Mouse (Mus musculus): ENCODE data around the gene Macf1.
"Not testable (repeated sequence)": the region's sequence is repeated elsewhere in the genome, so short reads cannot be mapped to it uniquely, and the experiment has no call there.

Macf1 gene

GRCm38 (mm10) chr4:123448015-123448414 is 236.1 kb downstream of the Macf1 start:
- DNase-seq (ENCODE audit: low spot score in 2 of 2): no peak

DNA sequence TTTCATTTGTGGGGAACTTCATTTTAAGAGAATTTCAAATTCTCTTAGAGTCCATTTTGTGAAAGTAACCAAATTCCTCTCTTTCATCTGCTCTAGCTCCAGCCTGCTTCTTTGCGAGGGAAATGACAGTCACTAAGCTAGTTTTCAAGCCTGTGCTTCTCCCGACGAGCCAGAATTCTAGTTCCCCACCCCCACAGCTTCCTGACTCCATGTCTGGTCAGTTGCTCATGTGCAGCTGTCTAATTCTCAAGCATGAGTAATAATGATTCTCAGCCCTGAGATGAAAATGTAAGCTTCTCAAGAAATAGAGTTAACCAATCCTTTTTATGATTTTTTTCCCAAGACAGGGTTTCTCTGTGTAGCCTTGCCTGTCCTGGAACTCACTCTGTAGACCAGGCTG is 236.9 kb downstream of the Macf1 start:
- DNase-seq (ENCODE audit: low spot score in 2 of 2): no peak

DNA sequence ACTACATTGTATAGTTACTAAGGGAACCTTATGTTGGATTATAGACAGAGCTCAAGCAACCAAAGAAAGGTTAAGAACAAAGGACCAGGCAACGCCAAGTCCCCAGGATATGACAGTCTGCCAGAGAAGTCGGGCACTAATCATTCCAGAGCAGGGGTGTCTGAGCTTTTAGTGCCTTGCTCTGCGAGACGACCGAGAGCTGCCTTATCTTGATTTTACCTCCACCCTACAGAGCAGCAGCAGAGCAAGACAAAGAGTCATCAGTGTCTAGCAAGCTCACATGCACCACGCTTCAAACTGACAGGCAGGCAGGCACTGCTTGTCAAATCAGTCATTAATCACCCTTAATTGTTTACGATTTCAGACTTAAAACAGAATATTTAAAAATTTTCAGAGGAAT is 237.4 kb downstream of the Macf1 start:
- no peak for DNase-seq (ENCODE audit: low spot score in 2 of 2)

DNA sequence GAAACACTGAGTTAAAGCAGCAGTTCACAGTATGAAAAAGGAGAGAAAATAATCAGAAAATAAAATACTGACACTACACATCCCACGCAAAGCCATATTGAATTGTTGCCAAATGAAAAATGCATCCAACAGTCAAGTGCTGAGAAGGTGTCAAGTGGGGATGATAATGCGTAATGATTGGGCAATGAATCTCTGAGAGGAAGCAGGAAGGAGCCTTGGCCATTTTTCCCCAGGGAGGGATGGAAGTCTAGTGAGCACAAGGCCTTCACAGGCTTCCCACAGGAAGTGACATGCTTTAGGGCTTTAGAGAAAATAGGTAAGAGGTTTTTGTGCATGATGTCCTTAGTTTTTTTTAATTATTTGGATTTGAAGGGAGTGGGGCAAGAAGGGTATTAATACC is 237.9 kb downstream of the Macf1 start:
- not testable (repeated sequence) for DNase-seq (ENCODE audit: low spot score in 2 of 2)

- no peak for DNase-seq (ENCODE audit: low spot score in 2 of 2)
These were observed 245.7 kb downstream of the Macf1 start for GRCm38 (mm10) chr4:123438414-123438813.

- DNase-seq (ENCODE audit: low spot score in 2 of 2): no peak
These were observed 251.0 kb downstream of the Macf1 start for GRCm38 (mm10) chr4:123433171-123433570.

DNA sequence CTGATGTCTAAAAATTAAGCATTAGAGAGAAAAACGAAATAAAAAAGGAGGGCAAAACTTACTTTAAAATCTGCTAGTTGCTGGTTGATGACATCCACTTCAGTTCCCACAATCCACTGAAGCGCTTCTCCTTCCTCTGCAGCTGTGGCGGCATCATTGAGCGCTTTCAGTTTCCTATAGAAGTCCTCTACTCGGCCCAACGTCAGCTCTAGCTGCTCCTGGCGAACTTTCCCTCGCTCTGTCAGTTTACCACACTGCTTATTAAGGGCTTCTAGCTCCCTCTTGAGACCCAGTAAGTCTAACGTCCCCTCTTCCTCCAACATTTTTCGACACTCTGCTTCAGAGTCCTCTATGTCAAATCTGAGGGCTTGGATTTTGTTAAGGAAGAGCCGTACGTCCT is 252.2 kb downstream of the Macf1 start:
- DNase-seq (ENCODE audit: low spot score in 2 of 2): no peak

GRCm38 (mm10) chr4:123427900-123428684 is 256.1 kb downstream of the Macf1 start:
- DNase-seq (ENCODE audit: low spot score in 2 of 2): no peak

DNA sequence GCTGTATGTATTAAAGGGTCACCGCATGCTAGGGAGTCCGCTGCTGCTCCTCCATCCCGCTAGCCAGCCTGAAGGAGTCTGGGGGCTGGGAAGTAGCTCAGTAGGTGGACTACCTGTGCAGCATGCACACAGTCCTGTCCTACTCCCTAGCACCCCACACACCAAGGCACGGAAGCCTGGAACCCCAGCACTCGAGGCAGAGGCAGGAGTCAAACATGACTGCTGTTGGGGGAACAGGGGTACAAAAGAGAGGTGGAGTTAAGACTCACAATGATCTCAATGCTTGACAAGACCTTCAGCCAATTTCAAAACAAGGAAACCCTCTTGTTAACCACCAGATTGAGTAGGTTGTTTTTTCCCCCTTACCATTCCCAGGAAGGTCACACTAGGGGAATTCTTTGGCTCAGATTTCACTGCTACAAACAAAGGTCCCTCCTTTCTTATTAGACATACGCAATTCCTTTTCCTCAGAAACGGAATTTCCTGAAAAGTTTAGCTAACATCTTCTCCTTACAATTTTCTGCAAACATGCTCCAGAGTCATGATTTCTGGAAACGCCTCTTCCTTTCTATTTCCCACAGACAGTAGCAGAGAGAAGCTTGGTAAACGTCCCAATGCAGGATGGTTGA is 256.8 kb downstream of the Macf1 start:
- no peak for DNase-seq (ENCODE audit: low spot score in 2 of 2)

- no peak for DNase-seq (ENCODE audit: low spot score in 2 of 2)
These were observed 257.6 kb downstream of the Macf1 start for GRCm38 (mm10) chr4:123426429-123427080.

GRCm38 (mm10) chr4:123425672-123426272 is 258.4 kb downstream of the Macf1 start:
- no peak for DNase-seq (ENCODE audit: low spot score in 2 of 2)

DNA sequence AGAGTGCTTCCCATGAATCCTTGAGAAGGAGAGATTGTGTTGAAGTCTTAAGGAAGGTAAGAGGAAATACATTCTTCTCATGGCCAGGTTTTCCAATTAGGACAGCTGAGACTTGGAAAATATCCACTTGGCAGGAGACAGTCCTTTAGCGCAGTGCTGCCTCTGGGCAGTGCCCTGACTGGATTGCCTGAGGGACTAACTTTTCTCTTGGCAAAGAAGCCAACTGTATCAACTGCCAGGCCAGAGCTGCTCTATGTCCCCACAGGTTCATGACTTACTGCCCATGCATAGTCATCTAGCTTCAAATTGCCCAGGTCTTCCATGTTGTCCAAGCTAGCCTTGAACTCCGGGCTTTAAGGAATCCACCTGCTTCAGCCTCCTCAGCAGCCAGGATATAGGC is 260.1 kb downstream of the Macf1 start:
- no peak for DNase-seq (ENCODE audit: low spot score in 2 of 2)

DNA sequence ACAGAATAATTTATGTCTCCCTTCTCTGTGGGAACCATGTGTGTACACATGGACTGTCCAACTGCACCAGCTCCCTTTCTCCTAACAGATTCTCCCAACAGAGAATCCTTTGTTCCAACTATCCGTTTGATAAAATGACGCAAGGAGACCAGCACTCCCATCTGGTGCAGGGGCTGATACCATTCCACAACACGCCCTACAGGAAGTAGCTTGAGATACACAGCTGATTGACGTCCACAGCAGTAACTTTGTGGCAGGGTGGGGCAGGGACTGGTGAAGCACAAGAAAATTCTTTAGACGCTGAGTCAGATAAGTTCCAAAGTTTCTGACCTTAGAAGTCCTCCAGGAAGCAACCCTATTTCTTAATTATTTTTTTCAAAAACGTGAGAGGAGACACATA is 261.3 kb downstream of the Macf1 start:
- DNase-seq (ENCODE audit: low spot score in 2 of 2): no peak

DNA sequence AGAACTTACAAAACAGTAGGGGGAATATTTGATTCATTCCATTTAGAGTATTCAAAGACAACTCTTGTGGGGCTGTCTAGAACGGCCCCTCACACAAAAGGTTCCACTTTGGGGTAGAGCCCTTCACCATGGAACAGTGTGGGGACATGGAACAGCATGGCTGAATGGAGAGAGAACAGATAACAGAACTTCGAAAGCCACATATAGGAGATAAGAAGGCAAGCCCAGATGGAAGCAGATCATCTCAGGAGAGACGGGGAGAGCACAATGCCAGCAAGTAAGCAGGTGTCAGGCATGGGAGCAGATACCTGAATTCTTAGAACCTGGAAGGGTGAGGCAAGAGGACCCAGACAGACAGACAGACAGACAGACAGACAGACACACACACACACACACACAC is 266.1 kb downstream of the Macf1 start:
- DNase-seq (ENCODE audit: low spot score in 2 of 2): no peak

DNA sequence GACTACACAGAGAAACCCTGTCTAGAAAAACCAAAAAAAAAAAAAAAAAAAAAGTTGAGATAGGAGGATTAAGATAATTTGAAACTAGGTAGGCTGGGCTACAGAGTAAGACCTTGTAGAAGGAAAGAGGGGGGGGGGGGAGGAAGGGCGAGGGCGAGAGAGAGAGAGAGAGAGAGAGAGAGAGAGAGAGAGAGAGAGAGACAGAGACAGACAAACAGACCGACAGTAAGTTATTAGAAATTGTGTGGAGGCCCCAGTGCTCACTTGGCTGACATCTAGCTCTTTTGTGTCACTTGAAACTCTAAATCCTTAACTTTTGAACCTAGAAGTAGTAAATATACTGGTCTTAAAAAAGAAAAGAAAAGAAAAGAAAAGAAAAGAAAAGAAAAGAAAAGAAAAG is 266.7 kb downstream of the Macf1 start:
- DNase-seq (ENCODE audit: low spot score in 2 of 2): no peak

DNA sequence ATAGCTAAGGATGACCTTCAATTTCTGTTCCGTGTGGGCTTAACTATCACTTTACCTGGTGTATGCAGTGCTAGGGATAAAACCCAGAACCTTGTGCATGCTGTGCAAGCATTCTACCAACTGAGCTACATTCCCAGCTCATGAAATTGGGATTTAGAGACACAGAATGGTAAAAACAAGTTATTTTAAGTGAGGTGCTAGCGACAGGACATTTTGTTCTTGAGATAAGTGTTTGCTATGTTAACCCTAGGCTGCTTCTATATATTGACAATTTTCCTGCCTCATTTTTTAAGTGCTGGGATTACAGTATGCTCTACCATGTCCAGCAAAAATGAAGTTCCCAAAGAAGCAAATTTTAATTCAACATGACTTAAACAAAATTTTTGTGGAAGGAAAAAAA is 267.3 kb downstream of the Macf1 start:
- DNase-seq (ENCODE audit: low spot score in 2 of 2): no peak

GRCm38 (mm10) chr4:123415566-123415965 is 268.6 kb downstream of the Macf1 start:
- no peak for DNase-seq (ENCODE audit: low spot score in 2 of 2)

- no peak for DNase-seq (ENCODE audit: low spot score in 2 of 2)
These were observed 270.3 kb downstream of the Macf1 start for GRCm38 (mm10) chr4:123413876-123414275.

GRCm38 (mm10) chr4:123412981-123413380 is 271.2 kb downstream of the Macf1 start:
- no peak for DNase-seq (ENCODE audit: low spot score in 2 of 2)

DNA sequence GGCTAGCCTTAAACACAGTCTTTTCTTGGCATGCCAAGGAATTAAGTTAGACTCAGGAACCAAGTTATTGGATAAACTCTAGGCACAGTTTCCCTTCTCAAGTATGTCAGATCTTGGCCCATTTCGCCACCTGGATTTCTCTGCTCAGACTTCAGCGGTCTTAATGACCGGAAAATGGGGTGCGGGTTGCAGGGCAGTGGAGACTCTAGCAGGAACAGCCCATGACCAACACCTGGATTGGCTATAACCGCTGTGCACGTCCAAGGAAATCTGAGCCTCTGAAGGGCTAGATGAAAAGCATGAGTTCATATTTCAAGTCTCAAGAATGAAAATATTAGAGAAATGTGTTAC is 271.7 kb downstream of the Macf1 start:
- DNase-seq (ENCODE audit: low spot score in 2 of 2): no peak

DNA sequence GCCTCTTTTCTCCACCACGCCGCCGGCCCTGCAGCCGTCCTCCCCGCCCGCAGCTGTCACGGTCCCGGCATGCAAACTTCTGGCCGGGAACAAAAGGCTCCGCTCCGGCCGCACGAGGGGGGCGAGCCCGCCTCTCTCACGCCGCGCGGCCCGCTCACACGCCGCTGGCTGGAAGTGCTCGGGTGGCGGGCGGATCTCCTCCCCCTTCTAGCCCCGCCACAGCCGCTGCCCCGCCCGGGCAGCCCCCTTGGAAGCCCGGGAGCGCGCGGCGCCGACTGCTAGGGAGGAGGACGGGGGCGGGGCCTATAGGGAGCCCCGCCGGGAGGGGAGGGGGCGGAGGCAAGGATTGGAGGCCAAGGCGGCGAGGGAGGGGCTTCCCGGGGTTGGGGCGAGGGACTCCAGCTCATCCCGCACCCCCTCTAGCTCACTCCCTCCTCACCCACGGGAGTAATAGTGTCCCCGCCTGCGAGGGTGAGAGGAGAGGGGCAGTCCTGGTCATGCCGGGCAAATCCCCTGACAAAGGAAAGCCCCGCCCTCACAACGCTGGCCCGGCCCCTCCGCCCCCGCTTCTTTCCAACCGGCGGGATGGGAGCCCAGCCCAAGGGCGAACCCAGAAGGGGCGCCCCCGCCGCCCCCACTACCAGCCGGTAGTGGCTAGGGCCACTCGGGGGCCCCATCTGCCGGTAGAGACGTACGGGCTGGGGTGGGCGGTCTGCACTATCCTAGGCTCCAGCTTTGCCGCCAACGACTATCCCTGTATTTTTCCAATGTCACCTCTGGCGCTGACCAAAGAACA is 272.2 kb downstream of the Macf1 start:
- peak; percentile 87 to 89 for DNase-seq (ENCODE audit: low spot score in 2 of 2)

Data from right cerebral cortex, postnatal 10 days (tissue).